Mouse (Mus musculus) megakaryocyte progenitor cell, adult 5-6 weeks (primary cell): ENCODE measurements around the gene Tmem251. TPM values are rescaled to one million over a fixed set of nuclear protein-coding genes. Genes with fewer than 3 reads are reported as not detected.

Experiments
- ATAC-seq: replicated peaks from 2 replicates; pipeline ENCODE4 v1.8.0; 2016; ENCODE audit warnings: mild to moderate bottlenecking, moderate TSS enrichment, inconsistent platforms; ENCODE audit not compliant: poor library complexity
- total RNA-seq, 2 experiments: library from RNA; stranded (forward) in 1 of 2; stranded (reverse) in 1 of 2; fragments of 157-497, 149-512 nt in 1 of 2; fragments of 200-1000 nt in 1 of 2; gene quantifications; 2 replicates each; pipeline versions ENCODE4 v1.2.3 to v1.2.4; 2015 to 2017

The Tmem251 gene
- 8.0 and 10.6 TPM in 2 replicates for total RNA-seq (2015)
- 8.3 and 8.8 TPM in 2 replicates for total RNA-seq (2017)

- ATAC-seq = peak; percentile 82
Measured at GRCm38 (mm10) chr12:102743589-102744574, at the start of gene Tmem251, which contains the start of gene Moap1. Gene Tmem251, plus strand, starts transcription at chr12:102743762. Gene Moap1, minus strand, starts transcription at chr12:102743661.

- ATAC-seq = 0 out of 2 replicates have a peak, but pooled peaks have one; percentile 17
Measured at GRCm38 (mm10) chr12:102695369-102696239, 48.0 kb upstream of the Tmem251 start.

GRCm38 (mm10) chr12:102696635-102697354 is 46.8 kb upstream of the Tmem251 start:
- no peak for ATAC-seq

DNA sequence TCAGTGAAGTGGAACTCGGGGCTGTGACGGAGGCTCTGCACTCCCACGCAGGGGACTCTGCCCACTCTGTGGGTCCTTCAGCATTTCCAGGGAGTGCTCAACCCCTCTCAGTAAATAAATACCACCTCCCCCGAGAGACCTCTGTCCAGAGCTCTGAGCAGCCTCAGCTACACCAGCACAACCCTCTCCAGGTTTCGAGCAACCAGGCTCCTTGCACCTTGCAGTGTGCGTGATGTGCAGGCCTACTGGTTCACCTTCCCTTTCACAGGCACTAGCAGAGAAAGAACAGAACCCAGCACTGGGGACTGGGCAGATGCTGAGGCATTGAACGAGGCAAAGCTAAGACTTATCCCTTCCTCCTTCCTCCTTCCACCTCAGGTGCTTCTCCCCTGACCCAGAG is 46.2 kb upstream of the Tmem251 start:
- no peak for ATAC-seq

DNA sequence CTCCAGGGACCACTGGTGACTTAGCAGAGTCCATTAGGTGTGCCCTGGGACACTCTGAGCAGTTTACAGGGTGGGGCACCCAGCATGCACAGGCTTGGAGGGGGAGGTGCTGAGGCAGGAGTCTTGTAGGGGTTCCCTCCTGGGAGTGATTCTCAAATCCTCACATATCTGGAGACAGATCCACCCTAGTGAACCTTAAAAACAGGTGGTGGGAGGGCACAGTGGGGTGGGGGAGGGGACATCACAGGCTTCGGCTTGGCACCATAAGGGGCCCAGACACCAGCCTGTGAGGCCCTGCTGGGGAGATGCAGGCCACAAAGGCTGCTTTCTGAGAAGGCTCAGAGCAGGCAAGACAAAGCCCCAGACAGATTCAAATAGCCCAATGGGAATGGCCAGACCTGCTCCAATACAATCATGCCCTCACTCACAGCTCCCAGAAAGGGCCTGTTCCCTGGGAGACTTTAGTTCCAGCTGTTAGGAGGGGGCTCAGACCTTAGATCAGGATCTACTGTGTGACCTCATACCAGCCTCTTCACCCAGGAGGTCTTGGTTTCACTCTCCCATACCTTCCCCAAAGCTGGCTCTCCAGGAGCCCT is 45.4 kb upstream of the Tmem251 start:
- no peak for ATAC-seq

DNA sequence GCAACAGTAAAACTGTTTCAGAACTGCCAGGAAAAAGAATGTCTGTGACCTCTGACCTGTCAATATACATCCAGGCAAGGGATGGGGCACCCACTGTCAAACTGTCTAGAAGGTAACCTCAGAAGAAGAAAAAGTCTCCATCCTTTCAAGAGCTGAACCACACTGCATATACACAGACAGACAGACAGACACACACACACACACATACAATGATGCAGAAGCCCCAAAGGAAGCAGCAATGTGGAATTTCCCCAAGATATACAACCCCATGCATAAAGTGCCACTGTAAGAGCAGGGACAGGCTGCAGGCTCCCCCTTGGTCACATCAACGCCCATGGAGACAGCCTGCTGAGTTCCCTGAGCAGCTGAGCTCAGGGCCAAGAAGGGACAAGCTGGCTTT is 44.4 kb upstream of the Tmem251 start:
- no peak for ATAC-seq

DNA sequence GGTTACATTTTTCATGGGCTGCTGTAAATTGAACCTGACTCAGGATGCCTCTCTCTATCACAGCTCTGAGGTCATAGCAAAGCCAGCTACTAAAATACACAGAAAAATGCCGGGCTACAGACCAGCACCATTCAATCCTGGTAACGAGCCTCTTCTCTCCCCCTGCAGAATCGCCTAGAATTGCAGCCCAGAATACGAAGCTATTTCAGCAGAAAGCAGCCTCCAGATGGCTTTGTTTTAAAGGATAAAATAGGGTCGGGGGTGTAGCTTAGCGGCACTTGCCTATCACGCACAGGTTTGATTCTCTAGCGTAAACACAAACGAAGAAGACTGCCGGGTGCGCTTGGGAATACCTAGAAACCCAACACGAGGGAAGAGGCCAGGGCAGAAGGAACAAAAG is 43.1 kb upstream of the Tmem251 start:
- ATAC-seq = no peak

GRCm38 (mm10) chr12:102701691-102702207 is 41.8 kb upstream of the Tmem251 start:
- ATAC-seq = no peak

DNA sequence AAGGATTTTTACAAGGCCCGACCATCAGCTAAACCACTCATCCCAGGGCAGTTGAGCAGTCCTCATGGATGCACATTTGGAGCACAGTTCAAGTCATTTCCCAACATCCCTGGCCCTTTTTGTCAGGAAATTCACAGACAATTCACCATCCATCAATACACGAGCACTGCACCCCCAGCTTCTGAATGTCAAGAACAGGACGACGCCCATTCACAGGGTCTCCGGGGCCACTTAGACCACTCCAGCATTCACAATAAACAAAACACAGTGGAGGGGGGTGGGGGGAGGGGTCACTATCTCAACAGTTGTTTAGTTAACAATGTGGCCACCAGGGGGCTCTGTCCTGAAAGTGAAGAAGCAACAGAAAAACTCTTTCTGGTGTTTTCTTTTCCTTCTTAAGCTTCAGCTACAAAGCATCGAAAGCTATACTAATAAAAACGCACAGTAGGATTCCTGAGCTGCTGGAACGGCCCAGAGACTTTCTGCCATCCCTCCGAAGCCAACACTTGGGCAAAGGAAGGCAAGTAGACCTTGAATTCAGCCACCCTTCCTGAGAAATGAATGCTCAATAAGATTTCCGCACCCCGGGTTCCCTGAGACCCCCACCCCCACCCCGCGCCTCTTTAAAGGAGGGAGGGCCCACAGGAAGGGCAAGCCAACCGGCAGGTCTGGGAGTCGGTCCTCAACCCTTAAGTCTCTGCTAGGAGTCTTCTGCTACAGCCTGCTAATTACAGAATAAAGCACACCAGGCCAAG is 41.0 kb upstream of the Tmem251 start:
- peak; percentile 33 for ATAC-seq

DNA sequence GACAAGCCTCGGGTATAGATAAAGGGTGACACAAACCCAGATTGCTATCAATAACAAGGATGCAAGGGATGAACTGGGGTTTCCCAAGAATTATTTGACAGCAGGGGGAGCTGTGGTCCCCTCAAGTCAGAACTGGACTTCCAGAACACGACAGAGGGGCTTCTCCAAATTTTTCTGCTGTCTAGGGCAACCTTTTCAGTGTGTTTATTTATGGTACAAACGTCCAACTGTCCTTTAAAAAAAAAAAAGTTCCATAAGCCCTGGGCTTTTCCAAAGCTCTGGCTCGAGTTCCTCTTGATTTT is 40.5 kb upstream of the Tmem251 start:
- no peak for ATAC-seq

GRCm38 (mm10) chr12:102703441-102703840 is 40.1 kb upstream of the Tmem251 start:
- no peak for ATAC-seq

- 0 out of 2 replicates have a peak, but pooled peaks have one; percentile 2 for ATAC-seq
Measured at GRCm38 (mm10) chr12:102703921-102704408, 39.6 kb upstream of the Tmem251 start.

- ATAC-seq = peak; percentile 28
Measured at GRCm38 (mm10) chr12:102704457-102705198, 38.9 kb upstream of the Tmem251 start, which contains the start of gene Itpk1. Gene Itpk1, minus strand, starts transcription at chr12:102704930.

DNA sequence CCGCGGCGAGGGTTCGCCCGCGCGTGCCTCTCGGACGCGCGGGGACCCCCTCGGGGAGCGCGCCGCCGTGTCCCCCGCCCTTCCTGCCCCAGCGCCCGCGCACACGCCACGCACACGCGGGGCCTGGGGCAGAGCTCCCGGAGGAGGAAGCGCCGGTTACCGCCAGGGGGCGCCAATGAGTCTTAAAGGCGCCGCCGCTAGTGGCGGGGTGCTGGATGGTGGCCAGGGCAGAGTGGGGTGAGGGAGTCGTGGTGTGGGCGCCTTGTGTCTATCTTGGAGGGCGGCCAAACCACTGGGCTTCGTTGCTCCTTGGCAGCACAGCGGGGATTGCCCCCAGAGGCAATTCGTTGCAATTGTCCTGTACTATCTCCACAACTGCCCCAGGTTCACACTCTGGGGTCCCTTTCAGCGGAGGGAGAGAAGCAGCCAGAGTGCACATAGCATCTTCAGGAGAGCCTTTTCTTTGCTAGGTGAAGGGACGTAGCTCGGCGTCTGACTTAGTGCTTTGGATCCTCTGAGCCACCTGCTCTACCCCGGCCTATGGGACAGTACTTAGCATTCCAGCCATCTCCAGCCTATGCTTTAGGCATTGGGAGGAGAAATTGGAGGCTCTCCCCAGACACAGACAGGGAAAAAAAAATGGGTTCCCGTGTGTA is 38.2 kb upstream of the Tmem251 start:
- ATAC-seq = peak; percentile 67

DNA sequence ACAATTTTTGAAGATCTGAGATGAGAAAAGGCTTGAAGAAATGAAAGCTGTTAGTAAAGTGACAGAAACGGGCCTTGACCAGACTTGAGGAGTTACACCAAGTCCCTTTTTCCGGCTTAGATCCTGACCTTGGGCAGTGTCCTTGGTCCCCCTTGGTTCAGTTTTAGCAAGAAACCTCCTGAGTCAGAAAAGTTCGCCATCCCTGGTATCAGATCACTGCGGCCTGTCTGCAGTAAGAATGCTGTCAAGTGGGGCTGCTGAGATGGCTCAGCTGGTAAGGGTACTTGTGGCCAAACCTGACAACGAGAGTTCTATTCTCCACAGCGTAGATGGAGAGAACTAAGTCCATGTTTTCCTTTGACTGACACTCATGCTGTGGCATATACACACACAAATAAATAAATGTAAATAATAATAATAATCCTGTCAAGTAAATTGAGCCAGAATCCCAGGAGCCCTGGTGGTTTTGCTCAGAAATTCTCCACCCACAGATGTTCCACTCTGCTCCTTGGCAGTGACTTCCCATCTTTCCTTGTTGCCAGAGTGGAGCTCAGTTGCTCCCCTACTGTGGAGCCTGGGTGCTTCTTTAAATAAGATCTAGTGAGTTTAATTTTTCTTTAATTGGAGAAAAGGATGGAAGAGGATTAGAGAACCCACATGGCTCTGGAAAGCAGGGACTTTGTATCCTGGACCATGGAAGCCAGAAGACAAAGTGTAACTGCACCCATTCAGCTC is 37.5 kb upstream of the Tmem251 start:
- ATAC-seq = no peak

GRCm38 (mm10) chr12:102706833-102707463 is 36.6 kb upstream of the Tmem251 start:
- no peak for ATAC-seq

DNA sequence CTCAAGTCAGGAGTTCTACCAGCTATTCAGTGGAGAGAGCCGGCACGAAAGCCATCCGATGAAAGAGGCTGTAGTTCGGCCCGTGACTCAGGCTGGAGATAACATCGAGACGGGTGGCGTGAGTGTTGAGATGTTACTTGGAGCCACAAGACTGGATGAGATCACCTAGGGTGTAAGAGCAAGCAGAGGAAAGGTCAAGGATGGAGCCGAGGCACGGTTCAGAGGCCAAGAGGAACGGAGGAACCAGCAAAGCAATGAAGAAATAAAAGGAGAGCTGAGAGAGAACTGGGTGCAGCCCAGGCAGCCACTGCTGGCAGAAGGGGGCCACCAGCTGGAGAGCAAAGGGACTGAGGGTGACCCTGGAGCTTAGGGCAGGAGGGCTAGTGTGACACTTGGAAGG is 35.3 kb upstream of the Tmem251 start:
- no peak for ATAC-seq
